Mouse (Mus musculus): ENCODE data around the gene Gm9507. TPM values are rescaled to one million over a fixed set of nuclear protein-coding genes. Genes with fewer than 3 reads are reported as not detected.

Gm9507 gene
- total RNA-seq (2023) = not detected in 2 replicates

DNA sequence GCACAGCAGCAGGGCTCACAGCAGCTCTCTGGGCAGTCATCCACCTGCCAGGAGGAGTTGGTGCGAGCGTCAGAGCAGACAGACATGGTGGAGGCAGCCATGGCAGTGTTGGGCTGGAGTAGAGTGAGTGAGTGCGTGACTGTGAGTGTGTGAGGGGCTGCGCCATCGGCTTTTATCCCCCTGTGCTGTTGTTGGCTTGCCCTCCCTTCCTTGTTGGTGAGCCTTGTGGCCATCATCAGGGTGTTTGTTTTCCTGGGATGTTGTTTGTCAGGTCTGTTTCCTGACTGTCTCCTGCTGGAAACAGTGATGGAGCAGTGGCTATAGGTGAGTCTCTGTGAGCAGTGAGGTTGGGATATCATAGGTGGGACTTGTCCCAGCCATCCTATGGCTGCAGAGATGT, at the start of gene Gm9507:
Gene Gm9507 (minus strand): TSS at position 101 of the 400 bp plus-strand sequence.

DNA sequence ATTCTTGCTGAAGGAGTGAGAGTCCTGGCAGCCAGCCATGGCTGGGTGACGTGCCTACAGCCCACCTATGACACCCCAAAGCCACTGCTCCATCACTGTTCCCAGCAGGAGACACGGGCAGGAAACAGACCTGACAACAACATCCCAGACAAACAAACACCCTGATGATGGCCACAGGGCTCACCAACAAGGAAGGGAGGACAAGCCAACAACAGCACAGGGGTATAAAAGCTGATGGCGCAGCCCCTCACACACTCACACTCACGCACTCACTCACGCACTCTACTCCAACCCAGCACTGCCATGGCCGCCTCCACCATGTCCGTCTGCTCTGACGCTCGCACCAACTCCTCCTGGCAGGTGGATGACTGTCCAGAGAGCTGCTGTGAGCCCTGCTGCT, 40.9 kb upstream of the Gm9507 start, which contains the start of gene Gm10318:
Gene Gm10318 (plus strand): TSS at position 301 of the 400 bp plus-strand sequence.

DNA sequence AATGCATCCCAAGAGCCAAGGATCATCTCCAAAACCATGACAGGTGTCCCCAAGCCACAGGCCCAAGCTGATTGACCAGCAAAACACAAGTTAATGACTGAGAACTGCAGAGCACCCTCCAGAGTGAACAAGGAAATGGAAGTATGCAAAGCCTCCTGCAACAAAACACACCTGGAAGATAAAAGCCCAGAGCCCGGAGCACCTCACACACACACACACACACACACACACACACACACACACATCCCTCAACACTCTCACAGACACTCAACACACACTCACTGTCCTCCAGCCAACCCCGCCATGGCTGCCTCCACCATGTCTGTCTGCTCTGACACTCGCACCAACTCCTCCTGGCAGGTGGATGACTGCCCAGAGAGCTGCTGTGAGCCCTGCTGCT, 34.9 kb upstream of the Gm9507 start, which contains the start of gene Gm36176:
Gene Gm36176 (plus strand): TSS at position 301 of the 400 bp plus-strand sequence.

GRCm38 (mm10) chr10:77835647-77836046, 24.0 kb upstream of the Gm9507 start, which contains the start of gene Krtap10-10:
TSS of gene Krtap10-10 (plus strand) at chr10:77835947.

DNA sequence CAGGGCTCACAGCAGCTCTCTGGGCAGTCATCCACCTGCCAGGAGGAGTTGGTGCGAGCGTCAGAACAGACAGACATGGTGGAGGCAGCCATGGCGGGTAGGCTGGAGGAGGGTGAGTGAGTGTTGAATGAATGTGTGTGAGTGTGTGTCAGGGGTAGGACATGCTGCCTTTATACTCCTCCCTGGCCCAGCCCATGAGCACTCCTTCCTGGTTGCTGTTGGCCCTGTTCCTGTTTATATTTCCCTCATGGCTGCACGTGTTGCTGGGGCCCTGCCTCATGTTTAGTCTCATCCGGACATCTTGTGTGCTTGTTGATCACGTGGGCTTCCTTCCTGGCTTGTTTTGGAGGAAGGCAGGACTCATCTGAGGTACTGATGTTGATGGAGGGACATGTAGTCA, 15.3 kb upstream of the Gm9507 start, which contains the start of gene Krtap10-4:
Gene Krtap10-4 (minus strand): TSS at position 145 of the 400 bp plus-strand sequence.

GRCm38 (mm10) chr10:77814382-77814781, 2.7 kb upstream of the Gm9507 start, which contains the start of gene Gm2696:
TSS of gene Gm2696 (plus strand) at chr10:77814682.

GRCm38 (mm10) chr10:77798921-77799508, 12.6 kb downstream of the Gm9507 start, which contains the start of gene Gm19668:
TSS of gene Gm19668 (minus strand) at chr10:77799133.

DNA sequence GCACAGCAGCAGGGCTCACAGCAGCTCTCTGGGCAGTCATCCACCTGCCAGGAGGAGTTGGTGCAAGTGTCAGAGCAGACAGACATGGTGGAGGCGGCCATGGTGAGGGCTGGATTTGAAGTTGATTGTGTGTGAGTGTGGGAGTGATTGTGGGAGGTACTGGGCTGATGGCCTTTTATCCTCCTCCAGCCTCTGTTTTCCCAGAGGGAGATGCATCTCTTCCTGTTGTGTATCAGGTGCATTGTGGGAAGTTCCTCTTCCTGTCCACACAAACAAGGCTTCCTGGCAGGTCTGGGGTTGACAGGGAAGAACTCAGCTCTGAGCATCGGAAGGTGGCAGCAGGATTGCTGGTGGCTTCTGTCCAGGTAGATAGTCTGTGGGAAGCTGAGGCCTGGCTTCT, 16.7 kb downstream of the Gm9507 start, which contains the start of gene Gm9639:
Gene Gm9639 (minus strand): TSS at position 101 of the 400 bp plus-strand sequence.

DNA sequence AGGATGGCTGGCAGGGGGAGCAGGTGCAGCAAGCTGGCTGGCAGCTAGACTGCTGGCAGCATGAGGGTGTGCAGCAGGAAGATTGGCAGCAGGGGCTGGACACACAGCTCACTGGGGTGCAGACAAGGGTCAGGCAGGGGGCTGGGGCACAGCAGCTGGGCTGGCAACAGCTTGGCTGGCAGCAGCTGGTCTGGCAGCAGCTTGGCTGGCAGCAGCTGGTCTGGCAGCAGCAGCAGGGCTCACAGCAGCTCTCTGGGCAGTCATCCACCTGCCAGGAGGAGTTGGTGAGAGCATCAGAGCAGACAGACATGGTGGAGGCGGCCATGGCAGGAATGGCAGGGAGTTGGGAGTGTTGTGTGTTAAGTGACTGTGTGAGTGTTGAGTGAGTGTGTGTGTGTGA, 23.8 kb downstream of the Gm9507 start, which contains the start of gene Gm7137:
Gene Gm7137 (minus strand): TSS at position 325 of the 400 bp plus-strand sequence.

GRCm38 (mm10) chr10:77782442-77782841, 29.2 kb downstream of the Gm9507 start, which contains the start of gene Gm3250:
TSS of gene Gm3250 (minus strand) at chr10:77782542.

GRCm38 (mm10) chr10:77776844-77777243, 34.8 kb downstream of the Gm9507 start, which contains the start of gene Gm7138:
TSS of gene Gm7138 (minus strand) at chr10:77776944.

DNA sequence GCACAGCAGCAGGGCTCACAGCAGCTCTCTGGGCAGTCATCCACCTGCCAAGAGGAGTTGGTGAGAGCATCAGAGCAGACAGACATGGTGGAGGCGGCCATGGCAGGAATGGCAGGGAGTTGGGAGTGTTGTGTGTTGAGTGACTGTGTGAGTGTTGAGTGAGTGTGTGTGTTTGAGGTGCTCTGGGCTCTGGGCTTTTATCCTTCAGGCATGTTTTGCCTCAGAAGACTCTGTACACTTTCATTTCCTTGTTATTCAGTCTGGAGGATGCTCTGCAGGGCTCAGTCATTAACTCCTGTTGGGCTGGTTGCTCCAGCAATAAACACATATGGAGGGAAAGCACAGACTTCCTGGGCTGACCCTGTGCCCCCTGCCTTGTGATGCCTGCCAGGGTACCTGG, 40.4 kb downstream of the Gm9507 start, which contains the start of gene Gm3238:
Gene Gm3238 (minus strand): TSS at position 101 of the 400 bp plus-strand sequence.

Other genes starting within 250 kb of the Gm9507 start
- 85.5 and 125 TPM in 2 replicates for gene Pttg1ip, start 230.1 kb downstream of the Gm9507 start, total RNA-seq (2023)
- gene Sumo3, start 205.7 kb downstream of the Gm9507 start, total RNA-seq (2023) = 55.9 and 66.8 TPM in 2 replicates
- not detected in 2 replicates for gene Gm49325, start 205.6 kb downstream of the Gm9507 start, total RNA-seq (2023)
- gene Ube2g2, start 189.6 kb downstream of the Gm9507 start, total RNA-seq (2023) = 31.2 and 34.0 TPM in 2 replicates
- gene Tspear, start 125.3 kb downstream of the Gm9507 start, total RNA-seq (2023) = not detected in 2 replicates
- gene Gm19402, start 121.1 kb downstream of the Gm9507 start, total RNA-seq (2023) = not detected in 2 replicates
- gene Gm9508, start 114.6 kb downstream of the Gm9507 start, total RNA-seq (2023) = not detected in 2 replicates
- not detected in 2 replicates for gene Gm10272, start 105.2 kb downstream of the Gm9507 start, total RNA-seq (2023)
- not detected in 2 replicates for gene Gm10024, start 100.4 kb downstream of the Gm9507 start, total RNA-seq (2023)
- not detected in 2 replicates for gene Gm10142, start 96.0 kb downstream of the Gm9507 start, total RNA-seq (2023)
- gene Krtap12-1, start 91.2 kb downstream of the Gm9507 start, total RNA-seq (2023) = not detected in 2 replicates
- gene Gm10100, start 85.4 kb downstream of the Gm9507 start, total RNA-seq (2023) = not detected in 2 replicates
- gene Gm18596, start 69.2 kb downstream of the Gm9507 start, total RNA-seq (2023) = not detected in 2 replicates
- gene Gm9736, start 60.5 kb downstream of the Gm9507 start, total RNA-seq (2023) = not detected in 2 replicates
- not detected in 2 replicates for gene Gm3233, start 52.2 kb downstream of the Gm9507 start, total RNA-seq (2023)
- gene Gm3238, start 40.5 kb downstream of the Gm9507 start, total RNA-seq (2023) = not detected in 2 replicates
- gene Gm7138, start 34.9 kb downstream of the Gm9507 start, total RNA-seq (2023) = not detected in 2 replicates
- not detected in 2 replicates for gene Gm3250, start 29.3 kb downstream of the Gm9507 start, total RNA-seq (2023)
- gene Gm7137, start 23.6 kb downstream of the Gm9507 start, total RNA-seq (2023) = not detected in 2 replicates
- not detected in 2 replicates for gene Gm9639, start 16.8 kb downstream of the Gm9507 start, total RNA-seq (2023)
- gene Gm19668, start 12.7 kb downstream of the Gm9507 start, total RNA-seq (2023) = not detected in 2 replicates
- gene Gm2696, start 2.8 kb upstream of the Gm9507 start, total RNA-seq (2023) = not detected in 2 replicates
- not detected in 2 replicates for gene Krtap10-4, start 15.3 kb upstream of the Gm9507 start, total RNA-seq (2023)
- not detected in 2 replicates for gene Krtap10-10, start 24.1 kb upstream of the Gm9507 start, total RNA-seq (2023)
- not detected in 2 replicates for gene Gm36176, start 35.0 kb upstream of the Gm9507 start, total RNA-seq (2023)
- not detected in 2 replicates for gene Gm10318, start 41.0 kb upstream of the Gm9507 start, total RNA-seq (2023)
- not detected in 2 replicates for gene Gm3285, start 50.1 kb upstream of the Gm9507 start, total RNA-seq (2023)
- 0.39 and 1.0 TPM in 2 replicates for gene Lrrc3, start 90.7 kb upstream of the Gm9507 start, total RNA-seq (2023)
- 254 and 380 TPM in 2 replicates for gene Trpm2, start 158.7 kb upstream of the Gm9507 start, total RNA-seq (2023)
- gene 1810043G02Rik, start 166.7 kb upstream of the Gm9507 start, total RNA-seq (2023) = 10.6 and 12.8 TPM in 2 replicates
- gene Pfkl, start 198.2 kb upstream of the Gm9507 start, total RNA-seq (2023) = 39.7 and 51.3 TPM in 2 replicates
- gene Dnmt3l, start 230.1 kb upstream of the Gm9507 start, total RNA-seq (2023) = 2.9 and 5.2 TPM in 2 replicates
- gene Aire, start 231.8 kb upstream of the Gm9507 start, total RNA-seq (2023) = not detected in 2 replicates